Mouse (Mus musculus) liver, embryonic 12.5 days (tissue): ENCODE measurements around the gene Gbf1. TPM values are rescaled to one million over a fixed set of nuclear protein-coding genes. Genes with fewer than 3 reads are reported as not detected.

Experiments
- ATAC-seq: fragments of 200-750 bp; cut with Nextera tagmentation; 2 replicates; pipeline ENCODE4 v1.8.0; 2017; ENCODE audit warnings: moderate number of reproducible peaks, mild to moderate bottlenecking, moderate library complexity
- H3K27ac ChIP-seq: fragments of 300-500 bp; sonication (generic); 2 replicates; pipeline ENCODE4 v1.5.1; 2016; ENCODE audit warnings: mild to moderate bottlenecking
- H3K27me3 ChIP-seq: fragments of 300-500 bp; sonication (generic); replicated peaks from 2 replicates; pipeline ENCODE4 v1.6.1; 2016; ENCODE audit warnings: mild to moderate bottlenecking, moderate library complexity
- H3K36me3 ChIP-seq: fragments of 300-500 bp; sonication (generic); 2 replicates; pipeline ENCODE4 v1.6.1; 2016; ENCODE audit warnings: mild to moderate bottlenecking, moderate library complexity
- H3K4me1 ChIP-seq: fragments of 300-500 bp; sonication (generic); 2 replicates; pipeline ENCODE4 v1.6.1; 2016
- H3K4me2 ChIP-seq: fragments of 300-500 bp; sonication (generic); 2 replicates; pipeline ENCODE4 v1.6.1; 2016; ENCODE audit warnings: mild to moderate bottlenecking, moderate library complexity
- H3K4me3 ChIP-seq: fragments of 300-500 bp; sonication (generic); 2 replicates; pipeline ENCODE4 v1.5.1; 2016; ENCODE audit warnings: mild to moderate bottlenecking, moderate library complexity
- H3K9ac ChIP-seq: fragments of 300-500 bp; sonication (generic); 2 replicates; pipeline ENCODE4 v1.6.1; 2016; ENCODE audit warnings: mild to moderate bottlenecking, moderate library complexity
- H3K9me3 ChIP-seq: fragments of 300-500 bp; sonication (generic); replicated peaks from 2 replicates; pipeline ENCODE4 v1.6.1; 2016; ENCODE audit warnings: mild to moderate bottlenecking, moderate library complexity
- WGBS: fragments of 180-500 bp; shearing (Covaris S2); methylation state at CpG from one replicate; pipeline ENCODE4 v1.1.7; 2016; ENCODE audit not compliant: insufficient replicate concordance; 5-methylcytosine and 5-hydroxymethylcytosine counted together
- polyA plus RNA-seq: library from polyadenylated mRNA; unstranded; fragments of >200 nt; fragmentation: Nextera tagmentation; extraction: Ambion mirVana; gene quantifications from 2 replicates; pipeline ENCODE4 v1.2.1, GENCODE M21; 2016

The Gbf1 gene
- polyA plus RNA-seq, 1 experiment from 2014 or later = 30.6 TPM

DNA sequence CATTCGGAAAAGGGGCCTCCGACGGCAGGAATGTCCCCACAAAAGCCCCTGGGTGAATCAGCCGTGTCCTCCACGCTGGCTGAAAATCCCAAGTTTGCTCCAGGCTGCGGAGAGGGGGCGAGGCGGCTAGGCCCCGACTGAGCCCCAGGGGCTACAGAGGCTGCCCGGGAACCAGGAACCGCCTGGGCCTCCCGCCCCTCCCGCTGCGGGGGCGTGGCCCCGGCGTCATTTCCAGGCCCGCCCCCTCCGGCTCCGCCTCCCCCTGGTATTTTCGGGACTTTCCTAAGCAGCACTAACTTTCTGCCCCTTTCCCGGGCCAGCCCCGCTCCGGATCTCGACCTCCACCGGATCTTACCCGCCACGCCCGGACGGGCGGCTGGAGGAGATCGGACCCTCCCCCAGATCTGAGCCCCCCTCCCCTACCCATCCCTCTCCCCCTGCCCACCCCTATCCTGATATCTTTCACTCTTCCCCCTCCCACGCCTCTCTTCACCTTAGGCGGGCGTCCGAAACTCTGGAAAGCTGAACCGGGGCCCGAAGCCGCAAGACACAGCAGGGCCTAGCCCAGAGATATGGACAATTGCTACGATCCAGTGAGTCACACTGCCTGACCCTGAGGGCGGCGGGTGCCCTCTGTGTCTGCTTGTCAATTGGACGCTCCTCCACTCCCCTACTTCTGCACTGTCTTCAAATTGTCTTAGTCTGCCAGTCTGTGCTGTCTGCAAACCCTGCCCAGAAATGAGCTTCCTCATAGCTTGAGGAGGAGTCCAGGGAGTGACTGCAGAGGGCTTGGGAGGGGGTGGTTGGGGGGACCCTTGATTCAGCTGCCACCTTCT, 153.3 kb downstream of the Gbf1 start:
- H3K9me3 ChIP-seq = no peaks in the 10 kb centered on the region
- peak overlapping the region; percentile 71 for H3K4me3 ChIP-seq
- peaks cover 20% of the 10 kb centered on the region for H3K36me3 ChIP-seq
- H3K27ac ChIP-seq = peak overlapping the region; percentile 83
- ATAC-seq = peak; percentile 77
- peaks cover 48% of the 10 kb centered on the region for H3K4me1 ChIP-seq
- WGBS = under 1% methylated on average over 43 of the region's 43 CpGs
- peaks cover 37% of the 10 kb centered on the region for H3K27me3 ChIP-seq
- H3K9ac ChIP-seq = peak overlapping the region; percentile 76
- H3K4me2 ChIP-seq = peak overlapping the region; percentile 97

DNA sequence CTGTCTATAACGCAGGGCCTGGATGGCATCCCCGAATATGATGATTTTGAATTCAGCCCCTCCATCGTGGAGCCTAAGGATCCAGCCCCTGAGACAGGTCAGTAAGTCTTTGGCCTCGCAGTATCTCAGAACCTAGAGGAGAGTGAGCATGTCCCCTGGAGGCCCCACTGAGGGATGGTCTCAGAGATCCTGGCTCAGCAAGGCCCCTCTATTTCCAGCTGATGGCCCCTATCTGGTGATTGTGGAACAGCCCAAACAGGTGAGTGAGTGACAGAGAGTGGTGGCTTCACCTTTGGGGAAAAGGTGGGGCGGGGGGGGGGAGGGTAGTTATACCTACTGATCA, 153.9 kb downstream of the Gbf1 start:
- H3K4me1 ChIP-seq = peaks cover 48% of the 10 kb centered on the region
- H3K4me2 ChIP-seq = peak overlapping the region; percentile 97
- 58% methylated on average over 5 of the region's 5 CpGs for WGBS
- peak overlapping the region; percentile 83; the same call in 1 of the 2 replicates for H3K27ac ChIP-seq
- peaks cover 39% of the 10 kb centered on the region for H3K27me3 ChIP-seq
- no peaks in the 10 kb centered on the region for H3K9me3 ChIP-seq
- H3K36me3 ChIP-seq = peaks cover 26% of the 10 kb centered on the region
- peak overlapping the region; percentile 71 for H3K4me3 ChIP-seq
- peak overlapping the region; percentile 76 for H3K9ac ChIP-seq
- ATAC-seq = no peak

DNA sequence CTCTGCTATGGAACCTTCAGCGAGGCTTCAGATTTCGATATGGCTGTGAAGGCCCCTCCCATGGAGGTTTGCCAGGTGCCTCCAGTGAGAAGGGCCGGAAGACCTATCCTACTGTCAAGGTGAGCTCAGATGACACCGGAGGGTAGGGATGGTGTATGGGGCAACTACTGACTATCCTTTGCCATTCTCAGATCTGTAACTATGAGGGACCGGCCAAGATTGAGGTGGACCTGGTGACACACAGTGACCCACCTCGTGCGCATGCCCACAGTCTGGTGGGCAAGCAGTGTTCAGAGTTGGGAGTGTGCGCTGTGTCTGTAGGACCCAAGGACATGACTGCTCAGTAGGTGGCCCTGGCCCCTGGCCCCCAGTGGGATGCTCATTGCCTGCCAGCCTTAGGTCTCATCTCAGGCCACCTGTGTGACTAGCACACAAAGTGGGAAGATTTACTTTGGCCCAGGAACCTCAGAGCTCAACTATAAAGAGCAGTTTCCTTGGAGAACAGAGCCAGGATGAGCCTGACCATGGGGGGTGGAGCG, 154.5 kb downstream of the Gbf1 start:
- Histone ChIP-seq H3K4me2 (peak overlapping the region; percentile 97; the same call in 1 of the 2 replicates), H3K4me1 (peaks cover 49% of the 10 kb centered on the region), H3K4me3 (no peak overlapping the region), H3K9ac (no peak overlapping the region), H3K27ac (no peak overlapping the region), H3K36me3 (peaks cover 32% of the 10 kb centered on the region), H3K27me3 (peaks cover 39% of the 10 kb centered on the region), H3K9me3 (no peaks in the 10 kb centered on the region)
- no peak for ATAC-seq
- WGBS = 84% methylated on average over 9 of the region's 9 CpGs

DNA sequence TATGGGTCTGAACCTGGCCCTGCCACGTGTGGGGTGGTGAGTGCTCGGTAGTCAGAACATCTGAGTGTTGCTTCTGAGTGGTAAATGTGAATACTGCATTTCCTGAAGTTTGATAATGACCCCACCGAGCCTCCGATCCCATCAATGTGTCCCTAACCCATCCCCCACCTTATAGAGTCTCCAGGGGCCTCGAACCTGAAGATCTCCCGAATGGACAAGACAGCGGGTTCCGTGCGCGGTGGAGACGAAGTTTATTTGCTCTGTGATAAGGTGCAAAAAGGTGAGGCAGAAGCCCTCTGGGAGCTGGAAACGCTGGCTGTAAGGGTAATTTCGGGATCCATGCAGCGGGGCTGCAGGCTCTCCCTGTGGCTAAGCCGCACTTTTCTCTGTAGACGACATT, 155.5 kb downstream of the Gbf1 start:
- no peak overlapping the region for H3K4me3 ChIP-seq
- peaks cover 39% of the 10 kb centered on the region for H3K27me3 ChIP-seq
- H3K27ac ChIP-seq = no peak overlapping the region
- peaks cover 40% of the 10 kb centered on the region for H3K36me3 ChIP-seq
- no peak overlapping the region for H3K4me2 ChIP-seq
- H3K9me3 ChIP-seq = no peaks in the 10 kb centered on the region
- 80% methylated on average over 16 of the region's 16 CpGs for WGBS
- ATAC-seq = no peak
- no peak overlapping the region for H3K9ac ChIP-seq
- H3K4me1 ChIP-seq = peaks cover 57% of the 10 kb centered on the region

DNA sequence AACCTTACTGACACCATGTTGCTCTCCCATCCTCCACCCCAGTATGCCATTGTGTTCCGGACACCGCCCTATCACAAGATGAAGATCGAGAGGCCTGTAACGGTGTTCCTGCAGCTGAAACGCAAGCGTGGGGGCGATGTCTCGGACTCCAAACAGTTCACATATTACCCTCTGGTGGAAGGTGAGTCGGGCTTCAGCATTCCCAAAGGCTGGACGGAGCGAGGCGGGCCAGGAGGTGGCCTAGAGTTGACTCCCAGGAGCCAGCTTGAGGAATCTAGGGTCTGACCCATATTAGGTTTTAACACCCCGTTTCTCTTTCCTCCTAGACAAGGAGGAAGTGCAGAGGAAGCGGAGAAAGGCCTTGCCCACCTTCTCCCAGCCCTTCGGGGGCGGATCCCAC, 156.0 kb downstream of the Gbf1 start:
- Histone ChIP-seq H3K9me3 (no peaks in the 10 kb centered on the region), H3K36me3 (peaks cover 42% of the 10 kb centered on the region), H3K4me2 (peak overlapping the region; percentile 90), H3K9ac (peak overlapping the region; percentile 72), H3K27ac (no peak overlapping the region), H3K4me1 (peaks cover 63% of the 10 kb centered on the region), H3K4me3 (peak overlapping the region; percentile 52; the same call in 1 of the 2 replicates), H3K27me3 (peaks cover 41% of the 10 kb centered on the region)
- 67% methylated on average over 16 of the region's 16 CpGs for WGBS
- no peak for ATAC-seq

DNA sequence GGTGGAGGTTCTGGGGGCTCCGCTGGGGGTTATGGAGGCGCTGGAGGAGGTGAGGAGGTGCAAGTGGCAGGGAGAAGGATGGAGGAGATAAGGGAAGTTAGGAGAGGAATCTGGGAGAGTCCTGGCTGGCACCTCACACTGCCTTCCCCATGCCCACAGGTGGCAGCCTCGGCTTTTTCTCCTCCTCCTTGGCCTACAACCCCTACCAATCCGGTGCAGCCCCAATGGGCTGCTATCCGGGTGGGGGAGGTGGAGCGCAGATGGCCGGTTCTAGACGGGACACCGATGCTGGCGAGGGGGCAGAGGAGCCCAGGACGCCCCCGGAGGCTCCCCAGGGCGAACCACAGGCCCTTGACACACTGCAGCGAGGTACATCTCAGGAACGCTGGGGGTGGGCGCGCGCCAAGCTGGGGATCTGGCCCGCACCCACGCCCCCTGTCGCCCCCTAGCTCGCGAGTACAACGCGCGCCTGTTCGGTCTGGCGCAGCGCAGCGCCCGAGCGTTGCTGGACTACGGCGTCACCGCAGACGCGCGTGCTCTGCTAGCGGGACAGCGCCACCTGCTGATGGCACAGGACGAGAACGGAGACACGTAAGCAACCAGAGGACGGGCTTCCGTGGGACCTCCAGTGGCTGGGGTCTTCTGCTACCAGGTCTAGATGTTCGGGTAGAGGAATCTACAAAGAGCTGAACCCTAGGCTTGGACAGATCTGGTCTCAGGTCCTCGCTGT, 156.6 kb downstream of the Gbf1 start:
- Histone ChIP-seq H3K4me1 (peaks cover 65% of the 10 kb centered on the region), H3K9me3 (no peaks in the 10 kb centered on the region), H3K4me2 (peak overlapping the region; percentile 90), H3K36me3 (peaks cover 45% of the 10 kb centered on the region), H3K27ac (peak overlapping the region; percentile 49; the same call in 1 of the 2 replicates), H3K27me3 (peaks cover 46% of the 10 kb centered on the region), H3K9ac (peak overlapping the region; percentile 72), H3K4me3 (peak overlapping the region; percentile 52)
- no peak for ATAC-seq
- WGBS = 3% methylated on average over 47 of the region's 47 CpGs

DNA sequence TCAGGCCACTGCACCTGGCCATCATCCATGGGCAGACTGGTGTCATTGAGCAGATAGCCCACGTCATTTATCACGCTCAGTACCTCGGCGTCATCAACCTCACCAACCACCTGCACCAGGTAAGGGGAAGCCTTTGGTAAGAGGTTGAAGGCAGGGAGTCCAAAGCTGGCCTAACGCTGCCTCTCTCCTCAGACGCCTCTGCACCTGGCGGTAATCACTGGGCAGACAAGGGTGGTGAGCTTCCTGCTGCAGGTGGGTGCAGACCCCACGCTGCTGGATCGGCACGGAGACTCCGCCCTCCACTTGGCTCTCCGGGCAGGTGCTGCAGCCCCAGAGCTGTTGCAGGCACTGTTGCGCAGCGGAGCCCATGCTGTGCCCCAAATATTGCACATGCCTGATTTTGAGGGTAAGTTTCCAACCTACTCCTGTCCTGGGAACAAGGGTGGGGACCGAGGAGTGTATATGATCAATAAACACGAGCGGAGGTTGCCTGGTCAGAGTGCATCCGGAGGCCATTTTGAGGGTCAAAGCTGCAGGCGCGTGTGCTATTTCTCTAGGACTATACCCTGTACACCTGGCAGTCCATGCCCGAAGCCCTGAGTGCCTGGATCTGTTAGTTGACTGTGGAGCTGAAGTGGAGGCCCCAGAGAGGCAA, 157.5 kb downstream of the Gbf1 start:
- H3K27ac ChIP-seq = peak overlapping the region; percentile 1; the same call in 1 of the 2 replicates
- H3K4me3 ChIP-seq = no peak overlapping the region
- no peak for ATAC-seq
- peaks cover 45% of the 10 kb centered on the region for H3K36me3 ChIP-seq
- H3K9ac ChIP-seq = no peak overlapping the region
- H3K27me3 ChIP-seq = peaks cover 55% of the 10 kb centered on the region
- H3K9me3 ChIP-seq = no peaks in the 10 kb centered on the region
- 78% methylated on average over 21 of the region's 21 CpGs for WGBS
- peaks cover 65% of the 10 kb centered on the region for H3K4me1 ChIP-seq
- no peak overlapping the region for H3K4me2 ChIP-seq

DNA sequence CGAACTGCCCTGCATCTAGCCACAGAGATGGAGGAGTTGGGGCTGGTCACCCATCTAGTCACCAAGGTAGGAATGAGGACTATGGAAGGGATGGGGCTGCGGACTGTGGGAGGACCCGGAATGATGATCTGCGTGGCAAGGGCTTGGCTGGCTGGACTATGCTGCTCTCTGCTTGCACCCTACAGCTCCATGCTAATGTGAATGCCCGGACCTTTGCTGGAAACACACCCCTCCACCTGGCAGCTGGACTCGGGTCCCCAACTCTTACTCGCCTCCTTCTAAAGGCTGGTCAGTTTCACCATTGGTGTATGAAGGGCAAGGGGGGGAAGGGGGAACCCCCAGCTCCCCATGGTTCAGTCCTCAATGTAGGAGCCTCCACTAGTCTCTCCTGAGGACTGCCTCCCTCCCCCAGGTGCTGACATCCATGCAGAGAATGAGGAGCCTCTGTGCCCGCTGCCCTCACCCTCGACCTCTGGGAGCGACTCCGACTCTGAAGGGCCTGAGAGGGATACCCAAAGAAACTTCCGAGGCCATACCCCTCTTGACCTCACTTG, 158.1 kb downstream of the Gbf1 start:
- Histone ChIP-seq H3K9me3 (no peaks in the 10 kb centered on the region), H3K27me3 (peaks cover 61% of the 10 kb centered on the region), H3K4me2 (no peak overlapping the region), H3K27ac (no peak overlapping the region), H3K36me3 (peaks cover 45% of the 10 kb centered on the region), H3K9ac (0 out of 2 replicates have a peak overlapping the region, but pooled peaks have one; percentile 14), H3K4me3 (no peak overlapping the region), H3K4me1 (peaks cover 67% of the 10 kb centered on the region)
- 87% methylated on average over 12 of the region's 12 CpGs for WGBS
- no peak for ATAC-seq

DNA sequence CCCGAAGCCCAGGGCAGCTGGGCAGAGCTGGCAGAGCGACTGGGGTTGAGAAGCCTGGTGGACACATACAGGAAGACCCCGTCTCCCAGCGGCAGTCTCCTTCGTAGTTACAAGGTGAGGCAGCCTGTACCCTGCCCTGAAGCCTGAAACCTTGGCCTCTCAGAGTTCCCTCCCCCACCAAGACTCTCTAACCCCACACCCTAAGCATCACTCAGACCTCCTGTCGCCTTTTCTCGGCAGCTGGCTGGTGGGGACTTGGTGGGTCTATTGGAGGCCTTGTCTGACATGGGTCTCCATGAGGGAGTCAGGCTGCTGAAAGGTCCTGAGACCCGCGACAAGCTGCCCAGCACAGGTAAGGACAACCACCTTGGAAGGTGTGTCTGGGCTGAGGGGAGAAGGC, 159.0 kb downstream of the Gbf1 start:
- Histone ChIP-seq H3K4me1 (peaks cover 69% of the 10 kb centered on the region), H3K27me3 (peaks cover 71% of the 10 kb centered on the region), H3K27ac (no peak overlapping the region), H3K36me3 (peaks cover 45% of the 10 kb centered on the region), H3K9ac (no peak overlapping the region), H3K4me3 (no peak overlapping the region), H3K9me3 (no peaks in the 10 kb centered on the region), H3K4me2 (no peak overlapping the region)
- WGBS = 84% methylated on average over 9 of the region's 9 CpGs
- no peak for ATAC-seq

DNA sequence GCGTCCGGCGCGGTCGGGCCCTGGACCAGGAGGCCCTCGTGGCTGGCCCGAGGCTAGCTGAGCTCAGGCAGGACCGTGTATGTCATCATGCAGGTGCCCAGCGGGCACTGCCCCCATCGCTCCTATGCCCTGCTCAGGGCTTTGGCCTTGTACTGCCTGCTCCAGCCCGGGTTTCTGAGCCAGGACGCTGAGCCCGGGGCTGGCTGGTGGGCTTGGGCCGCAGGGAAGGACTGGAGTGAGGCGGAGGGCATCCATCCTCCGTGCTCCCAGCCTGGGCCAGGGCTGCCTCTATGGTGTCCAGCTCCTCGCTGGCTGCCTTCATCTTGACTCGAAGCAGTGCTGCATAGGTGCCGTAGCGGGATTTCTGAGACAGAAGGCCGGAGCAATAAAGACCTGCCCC, 160.3 kb downstream of the Gbf1 start:
- H3K36me3 ChIP-seq = peaks cover 40% of the 10 kb centered on the region
- no peaks in the 10 kb centered on the region for H3K9me3 ChIP-seq
- 86% methylated on average over 21 of the region's 21 CpGs for WGBS
- H3K27ac ChIP-seq = peak overlapping the region; percentile 94
- peaks cover 73% of the 10 kb centered on the region for H3K27me3 ChIP-seq
- no peak for ATAC-seq
- H3K4me2 ChIP-seq = no peak overlapping the region
- H3K4me1 ChIP-seq = peaks cover 75% of the 10 kb centered on the region
- H3K9ac ChIP-seq = no peak overlapping the region; the same call in 1 of the 2 replicates
- no peak overlapping the region for H3K4me3 ChIP-seq

DNA sequence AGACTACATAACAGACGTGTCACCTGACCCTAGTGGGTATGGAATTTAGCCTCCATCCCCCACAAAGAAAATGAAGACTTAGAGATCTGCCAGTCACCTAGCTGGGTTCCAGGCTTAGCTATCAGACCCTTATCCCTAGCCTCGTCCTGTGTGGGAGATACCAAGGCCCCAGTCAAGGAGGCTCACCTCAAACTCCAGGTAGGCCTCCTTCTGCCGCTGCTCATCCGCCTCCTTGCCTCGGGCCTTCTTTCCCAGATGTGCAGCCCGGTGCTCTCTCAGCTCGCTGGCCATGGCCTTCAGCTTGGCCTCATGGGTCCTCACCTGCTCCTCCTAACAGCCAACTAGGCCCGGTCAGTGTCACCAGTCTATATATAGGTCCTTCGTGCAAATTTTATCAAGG, 160.8 kb downstream of the Gbf1 start:
- Histone ChIP-seq H3K4me3 (peak overlapping the region; percentile 54; the same call in 1 of the 2 replicates), H3K4me1 (peaks cover 81% of the 10 kb centered on the region), H3K27me3 (peaks cover 74% of the 10 kb centered on the region), H3K27ac (peak overlapping the region; percentile 94), H3K36me3 (peaks cover 40% of the 10 kb centered on the region), H3K4me2 (peak overlapping the region; percentile 91), H3K9me3 (no peaks in the 10 kb centered on the region), H3K9ac (peak overlapping the region; percentile 70; the same call in 1 of the 2 replicates)
- no peak for ATAC-seq
- 78% methylated on average over 9 of the region's 9 CpGs for WGBS
